Mouse (Mus musculus) monocyte, adult 59 days (primary cell): Measurements from ENCODE around the gene Slc7a7. TPM values are rescaled to one million over a fixed set of nuclear protein-coding genes. Genes with fewer than 3 reads are reported as not detected.

Experiments
- total RNA-seq, 2 experiments: library from RNA; stranded (reverse); gene quantifications; one replicate each; pipeline ENCODE4 v1.2.4; 2023

The Slc7a7 gene
- 10 to 100 TPM; 67.4 to 75.2 TPM for total RNA-seq

GRCm38 (mm10) chr14:54417623-54418081 is at the start of gene Slc7a7:
Gene Slc7a7 (minus strand): TSS chr14:54417780.

GRCm38 (mm10) chr14:54463959-54464292 is 46.3 kb upstream of the Slc7a7 start, which contains the start of gene Lrp10:
Gene Lrp10 (plus strand): TSS chr14:54464137.

GRCm38 (mm10) chr14:54431334-54432077 is 13.9 kb upstream of the Slc7a7 start, which contains the start of gene Mmp14:
Gene Mmp14 (plus strand): TSS chr14:54431612.

GRCm38 (mm10) chr14:54426689-54427398 is 9.3 kb upstream of the Slc7a7 start, which contains the start of gene Mrpl52:
Gene Mrpl52 (plus strand): TSS chr14:54426909.

GRCm38 (mm10) chr14:54360577-54361340 is 56.8 kb downstream of the Slc7a7 start, which contains the start of gene Oxa1l:
Gene Oxa1l (plus strand): TSS chr14:54360834.

Other genes with a start within 250 kb of the Slc7a7 start
- 100 to 1,000 TPM; 104 to 119 TPM for gene Dad1, start 163.7 kb downstream of the Slc7a7 start, total RNA-seq
- gene Abhd4, start 163.6 kb downstream of the Slc7a7 start, total RNA-seq = 10 to 100 TPM; 46.3 to 52.7 TPM
- gene Olfr49, start 132.8 kb downstream of the Slc7a7 start, total RNA-seq = not detected
- gene Oxa1l, start 56.9 kb downstream of the Slc7a7 start, total RNA-seq = 10 to 100 TPM; 69.3 to 69.9 TPM
- gene Mrpl52, start 9.1 kb upstream of the Slc7a7 start, total RNA-seq = 10 to 100 TPM; 77.0 to 87.1 TPM
- gene Mmp14, start 13.8 kb upstream of the Slc7a7 start, total RNA-seq = 1 to 10 TPM; 1.4 to 2.5 TPM
- gene Lrp10, start 46.4 kb upstream of the Slc7a7 start, total RNA-seq = 100 to 1,000 TPM; 109 to 130 TPM
- not detected for gene Rem2, start 58.3 kb upstream of the Slc7a7 start, total RNA-seq
- gene Prmt5, start 99.7 kb upstream of the Slc7a7 start, total RNA-seq = 10 to 100 TPM; 13.4 to 14.5 TPM
- 1 to 10 TPM; 7.1 to 7.4 TPM for gene Haus4, start 136.8 kb upstream of the Slc7a7 start, total RNA-seq
- gene Ajuba, start 159.8 kb upstream of the Slc7a7 start, total RNA-seq = under 1 TPM; 0.79 to 0.84 TPM
- 1 to 10 TPM; 6.6 to 7.8 TPM for gene 4931414P19Rik, start 188.2 kb upstream of the Slc7a7 start, total RNA-seq
- 10 to 100 TPM; 63.1 to 66.7 TPM for gene Psmb5, start 200.2 kb upstream of the Slc7a7 start, total RNA-seq
- not detected for gene Psmb11, start 203.7 kb upstream of the Slc7a7 start, total RNA-seq
- gene Gm17606, start 223.2 kb upstream of the Slc7a7 start, total RNA-seq = not detected
- gene Cdh24, start 223.6 kb upstream of the Slc7a7 start, total RNA-seq = 1 to 10 TPM in 1 of 2 experiments, under 1 TPM in 1; 0.76 to 2.9 TPM